Mouse (Mus musculus): ENCODE measurements around the gene Fgd2. TPM values are rescaled to one million over a fixed set of nuclear protein-coding genes. Genes with fewer than 3 reads are reported as not detected.
A peak's percentile ranks its signal among the peaks of the same experiment; 100 is the strongest.

The Fgd2 gene
- polyA plus RNA-seq, 1 experiment from 2014 or later = 6.5 TPM

DNA sequence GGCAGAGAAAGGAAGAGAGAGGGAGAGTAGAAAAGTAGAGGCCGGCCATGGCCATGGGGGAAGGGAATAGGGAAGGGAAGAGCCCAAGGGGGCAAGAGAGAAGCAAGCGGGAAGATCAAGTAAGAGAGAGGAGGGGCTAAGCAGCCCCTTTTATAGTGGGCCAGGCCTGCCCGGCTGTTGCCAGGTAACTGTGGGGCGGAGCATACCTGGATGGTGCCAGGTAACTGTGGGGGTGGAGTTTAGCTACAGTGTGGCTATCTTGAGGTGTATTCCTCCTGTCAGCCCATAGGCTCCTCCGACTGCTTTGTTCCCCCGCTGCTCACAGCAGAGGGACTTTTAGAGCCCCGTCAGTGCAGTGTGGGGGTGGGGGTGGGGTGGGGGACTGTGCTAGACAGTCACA, 8.0 kb downstream of the Fgd2 start:
- H3K27ac ChIP-seq (replicated peaks) = no peak overlapping the region
- H3K4me3 ChIP-seq (replicated peaks) = no peak overlapping the region
- H3K27me3 ChIP-seq = no peaks in the 10 kb centered on the region
- no peak overlapping the region for H3K9ac ChIP-seq
- WGBS (ENCODE audit: insufficient replicate concordance) = 50% methylated on average over 7 of the region's 7 CpGs
- H3K36me3 ChIP-seq (replicated peaks) = no peaks in the 10 kb centered on the region
- H3K4me1 ChIP-seq (replicated peaks) = no peaks in the 10 kb centered on the region
- H3K9me3 ChIP-seq (replicated peaks) = no peaks in the 10 kb centered on the region
- no peak for ATAC-seq (ENCODE audit: insufficient read depth)
- no peak overlapping the region for H3K4me2 ChIP-seq

GRCm38 (mm10) chr17:29370984-29371723, 10.4 kb downstream of the Fgd2 start:
- Histone ChIP-seq H3K4me3 (replicated peaks) (no peak overlapping the region), H3K9me3 (replicated peaks) (no peaks in the 10 kb centered on the region), H3K4me2 (no peak overlapping the region), H3K9ac (no peak overlapping the region), H3K27me3 (no peaks in the 10 kb centered on the region), H3K36me3 (replicated peaks) (no peaks in the 10 kb centered on the region), H3K4me1 (replicated peaks) (no peaks in the 10 kb centered on the region), H3K27ac (replicated peaks) (no peak overlapping the region)
- 9% methylated on average over 5 of the region's 5 CpGs for WGBS (ENCODE audit: insufficient replicate concordance)
- ATAC-seq (ENCODE audit: insufficient read depth) = no peak

- H3K27me3 ChIP-seq = no peaks in the 10 kb centered on the region
- 62% methylated on average over 10 of the region's 10 CpGs for WGBS (ENCODE audit: insufficient replicate concordance)
- no peaks in the 10 kb centered on the region for H3K4me1 ChIP-seq (replicated peaks)
- ATAC-seq (ENCODE audit: insufficient read depth) = no peak
- H3K4me2 ChIP-seq = no peak overlapping the region
- H3K4me3 ChIP-seq (replicated peaks) = no peak overlapping the region
- no peak overlapping the region for H3K9ac ChIP-seq
- no peaks in the 10 kb centered on the region for H3K9me3 ChIP-seq (replicated peaks)
- H3K27ac ChIP-seq (replicated peaks) = no peak overlapping the region
- H3K36me3 ChIP-seq (replicated peaks) = no peaks in the 10 kb centered on the region
Observed at GRCm38 (mm10) chr17:29375871-29376270, 15.2 kb downstream of the Fgd2 start.

DNA sequence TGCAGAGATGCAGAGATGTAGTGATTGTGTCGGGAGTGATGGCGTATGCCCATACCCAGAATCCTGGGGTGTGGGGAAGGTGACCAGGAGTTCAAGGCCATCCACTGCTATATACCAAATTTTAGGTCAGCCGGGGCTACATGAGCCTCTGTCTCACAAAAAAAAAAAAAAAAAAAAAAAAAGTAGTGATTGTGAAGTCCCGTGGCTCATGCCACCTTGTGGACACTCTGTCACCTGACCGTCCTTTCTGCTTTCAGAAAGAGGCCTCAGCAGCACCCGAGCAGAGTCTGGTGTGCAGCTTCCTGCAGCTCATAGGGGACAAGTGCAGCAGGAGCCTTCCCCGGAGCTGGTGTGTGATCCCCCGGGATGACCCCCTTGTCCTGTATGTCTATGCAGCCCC, 17.3 kb downstream of the Fgd2 start:
- Histone ChIP-seq H3K9ac (no peak overlapping the region), H3K4me2 (no peak overlapping the region), H3K27ac (replicated peaks) (no peak overlapping the region), H3K4me3 (replicated peaks) (no peak overlapping the region), H3K27me3 (no peaks in the 10 kb centered on the region), H3K9me3 (replicated peaks) (no peaks in the 10 kb centered on the region), H3K4me1 (replicated peaks) (peaks cover 5% of the 10 kb centered on the region; the same call in 1 of the 2 replicates), H3K36me3 (replicated peaks) (no peaks in the 10 kb centered on the region)
- ATAC-seq (ENCODE audit: insufficient read depth) = no peak
- WGBS (ENCODE audit: insufficient replicate concordance) = 52% methylated on average over 8 of the region's 8 CpGs

DNA sequence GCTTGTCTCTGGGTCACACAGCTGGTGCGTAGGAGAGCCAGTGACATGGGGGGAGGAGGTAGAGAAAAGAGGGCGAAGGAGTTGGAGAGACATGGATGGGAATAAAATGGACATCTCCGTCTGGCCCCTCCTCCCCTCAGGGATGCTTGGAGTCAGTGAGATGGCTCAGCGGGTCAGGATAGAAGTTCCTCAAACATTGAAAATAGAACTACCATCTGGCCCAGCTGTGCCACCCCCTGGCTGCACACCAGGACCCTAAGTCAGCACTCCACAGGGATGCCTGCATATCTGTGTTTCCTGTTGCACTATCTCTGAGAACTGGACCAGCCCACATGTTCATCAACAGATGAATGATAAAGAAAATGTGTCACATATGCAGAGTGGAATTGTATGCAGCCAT, 19.5 kb downstream of the Fgd2 start:
- no peak overlapping the region for H3K9ac ChIP-seq
- no peaks in the 10 kb centered on the region for H3K9me3 ChIP-seq (replicated peaks)
- no peaks in the 10 kb centered on the region for H3K27me3 ChIP-seq
- no peak for ATAC-seq (ENCODE audit: insufficient read depth)
- H3K27ac ChIP-seq (replicated peaks) = no peak overlapping the region
- H3K4me2 ChIP-seq = no peak overlapping the region
- no peak overlapping the region for H3K4me3 ChIP-seq (replicated peaks)
- H3K4me1 ChIP-seq (replicated peaks) = peaks cover 12% of the 10 kb centered on the region
- 57% methylated on average over 4 of the region's 4 CpGs for WGBS (ENCODE audit: insufficient replicate concordance)
- no peaks in the 10 kb centered on the region for H3K36me3 ChIP-seq (replicated peaks)

- H3K27me3 ChIP-seq = no peaks in the 10 kb centered on the region
- peak; percentile 23; the same call in 1 of the 2 replicates for ATAC-seq (ENCODE audit: insufficient read depth)
- H3K4me2 ChIP-seq = no peak overlapping the region
- H3K27ac ChIP-seq (replicated peaks) = no peak overlapping the region
- no peak overlapping the region for H3K9ac ChIP-seq
- no peak overlapping the region for H3K4me3 ChIP-seq (replicated peaks)
- WGBS (ENCODE audit: insufficient replicate concordance) = 4% methylated on average over 7 of the region's 7 CpGs
- no peaks in the 10 kb centered on the region for H3K36me3 ChIP-seq (replicated peaks)
- no peaks in the 10 kb centered on the region for H3K9me3 ChIP-seq (replicated peaks)
- peaks cover 16% of the 10 kb centered on the region for H3K4me1 ChIP-seq (replicated peaks)
Observed at GRCm38 (mm10) chr17:29381472-29381871, 20.8 kb downstream of the Fgd2 start.

GRCm38 (mm10) chr17:29382417-29382816, 21.7 kb downstream of the Fgd2 start:
- no peaks in the 10 kb centered on the region for H3K9me3 ChIP-seq (replicated peaks)
- H3K36me3 ChIP-seq (replicated peaks) = no peaks in the 10 kb centered on the region
- no peak for ATAC-seq (ENCODE audit: insufficient read depth)
- no peak overlapping the region for H3K4me2 ChIP-seq
- H3K27me3 ChIP-seq = no peaks in the 10 kb centered on the region
- H3K27ac ChIP-seq (replicated peaks) = no peak overlapping the region
- H3K9ac ChIP-seq = no peak overlapping the region
- H3K4me1 ChIP-seq (replicated peaks) = peaks cover 16% of the 10 kb centered on the region
- H3K4me3 ChIP-seq (replicated peaks) = no peak overlapping the region
- WGBS (ENCODE audit: insufficient replicate concordance) = 72% methylated on average over 11 of the region's 11 CpGs

- H3K9me3 ChIP-seq (replicated peaks) = no peaks in the 10 kb centered on the region
- 58% methylated on average over 9 of the region's 9 CpGs for WGBS (ENCODE audit: insufficient replicate concordance)
- H3K9ac ChIP-seq = no peak overlapping the region
- no peaks in the 10 kb centered on the region for H3K27me3 ChIP-seq
- no peak for ATAC-seq (ENCODE audit: insufficient read depth)
- H3K4me1 ChIP-seq (replicated peaks) = peaks cover 16% of the 10 kb centered on the region
- peak overlapping the region; percentile 74; the same call in 1 of the 2 replicates for H3K27ac ChIP-seq (replicated peaks)
- no peak overlapping the region for H3K4me3 ChIP-seq (replicated peaks)
- H3K4me2 ChIP-seq = no peak overlapping the region
- H3K36me3 ChIP-seq (replicated peaks) = no peaks in the 10 kb centered on the region
Observed at GRCm38 (mm10) chr17:29383923-29384322, 23.2 kb downstream of the Fgd2 start.

- Histone ChIP-seq H3K4me3 (replicated peaks) (no peak overlapping the region), H3K4me2 (no peak overlapping the region; the same call in 1 of the 2 replicates), H3K27ac (replicated peaks) (peak overlapping the region; percentile 74), H3K9me3 (replicated peaks) (no peaks in the 10 kb centered on the region), H3K4me1 (replicated peaks) (peaks cover 16% of the 10 kb centered on the region), H3K27me3 (no peaks in the 10 kb centered on the region), H3K9ac (no peak overlapping the region), H3K36me3 (replicated peaks) (no peaks in the 10 kb centered on the region)
- WGBS (ENCODE audit: insufficient replicate concordance) = 43% methylated on average over 5 of the region's 5 CpGs
- ATAC-seq (ENCODE audit: insufficient read depth) = peak; percentile 75
Observed at GRCm38 (mm10) chr17:29384850-29385438, 24.2 kb downstream of the Fgd2 start.

- H3K36me3 ChIP-seq (replicated peaks) = no peaks in the 10 kb centered on the region
- no peaks in the 10 kb centered on the region for H3K9me3 ChIP-seq (replicated peaks)
- H3K9ac ChIP-seq = no peak overlapping the region
- H3K27me3 ChIP-seq = no peaks in the 10 kb centered on the region
- H3K4me1 ChIP-seq (replicated peaks) = peaks cover 16% of the 10 kb centered on the region
- ATAC-seq (ENCODE audit: insufficient read depth) = no peak
- H3K4me3 ChIP-seq (replicated peaks) = no peak overlapping the region
- H3K27ac ChIP-seq (replicated peaks) = peak overlapping the region; percentile 74
- H3K4me2 ChIP-seq = no peak overlapping the region
- 60% methylated on average over 6 of the region's 6 CpGs for WGBS (ENCODE audit: insufficient replicate concordance)
Observed at GRCm38 (mm10) chr17:29385746-29386145, 25.0 kb downstream of the Fgd2 start.

- Histone ChIP-seq H3K4me3 (replicated peaks) (no peak overlapping the region), H3K9me3 (replicated peaks) (no peaks in the 10 kb centered on the region), H3K4me1 (replicated peaks) (peaks cover 39% of the 10 kb centered on the region), H3K36me3 (replicated peaks) (no peaks in the 10 kb centered on the region), H3K27me3 (no peaks in the 10 kb centered on the region), H3K4me2 (no peak overlapping the region), H3K27ac (replicated peaks) (no peak overlapping the region), H3K9ac (no peak overlapping the region)
- WGBS (ENCODE audit: insufficient replicate concordance) = 76% methylated on average over 11 of the region's 11 CpGs
- no peak for ATAC-seq (ENCODE audit: insufficient read depth)
Observed at GRCm38 (mm10) chr17:29388978-29389377, 28.3 kb downstream of the Fgd2 start.

Measured in liver, embryonic 15.5 days (tissue).